Mouse (Mus musculus) embryonic facial prominence, embryonic 15.5 days (tissue): ENCODE results near the gene Xlr3c. TPM values are rescaled to one million over a fixed set of nuclear protein-coding genes. Genes with fewer than 3 reads are reported as not detected.
"Not testable (repeated sequence)": the region's sequence is repeated elsewhere in the genome, so short reads cannot be mapped to it uniquely, and the experiment has no call there.

ENCODE experiments used
- ATAC-seq: fragments of 200-750 bp; cut with Nextera tagmentation; 2 replicates; pipeline ENCODE4 v1.8.0; 2017; ENCODE audit warnings: low read depth, moderate TSS enrichment; ENCODE audit not compliant: insufficient number of reproducible peaks, low FRiP score, low TSS enrichment
- H3K27ac ChIP-seq: fragments of 300-500 bp; sonication (generic); replicated peaks from 2 replicates; pipeline ENCODE4 v1.5.1; 2015; ENCODE audit warnings: mild to moderate bottlenecking, inconsistent platforms
- H3K27me3 ChIP-seq: fragments of 300-500 bp; sonication (generic); 2 replicates; pipeline ENCODE4 v1.6.1; 2015; ENCODE audit warnings: inconsistent platforms
- H3K36me3 ChIP-seq: fragments of 300-500 bp; sonication (generic); 2 replicates; pipeline ENCODE4 v1.6.1; 2015; ENCODE audit warnings: mild to moderate bottlenecking, inconsistent platforms
- H3K4me1 ChIP-seq: fragments of 300-500 bp; sonication (generic); 2 replicates; pipeline ENCODE4 v1.6.1; 2015; ENCODE audit warnings: inconsistent platforms
- H3K4me2 ChIP-seq: fragments of 300-500 bp; sonication (generic); replicated peaks from 2 replicates; pipeline ENCODE4 v1.6.1; 2015; ENCODE audit warnings: mild to moderate bottlenecking, inconsistent platforms
- H3K4me3 ChIP-seq: fragments of 300-500 bp; sonication (generic); replicated peaks from 2 replicates; pipeline ENCODE4 v1.5.1; 2015; ENCODE audit warnings: mild to moderate bottlenecking, inconsistent platforms
- H3K9ac ChIP-seq: fragments of 300-500 bp; sonication (generic); 2 replicates; pipeline ENCODE4 v1.6.1; 2015; ENCODE audit warnings: inconsistent platforms
- H3K9me3 ChIP-seq: fragments of 300-500 bp; sonication (generic); replicated peaks from 2 replicates; pipeline ENCODE4 v1.6.1; 2016; ENCODE audit warnings: inconsistent platforms
- WGBS: fragments of 180-500 bp; shearing (Covaris S2); methylation state at CpG from one replicate; pipeline ENCODE4 v1.1.7; 2015; 5-methylcytosine and 5-hydroxymethylcytosine counted together
- polyA plus RNA-seq: library from polyadenylated mRNA; unstranded; fragments of >200 nt; fragmentation: Nextera tagmentation; extraction: Ambion mirVana; gene quantifications from 2 replicates; pipeline ENCODE4 v1.2.1, GENCODE M21; 2015

Xlr3c gene
- not detected in 2 replicates for polyA plus RNA-seq

DNA sequence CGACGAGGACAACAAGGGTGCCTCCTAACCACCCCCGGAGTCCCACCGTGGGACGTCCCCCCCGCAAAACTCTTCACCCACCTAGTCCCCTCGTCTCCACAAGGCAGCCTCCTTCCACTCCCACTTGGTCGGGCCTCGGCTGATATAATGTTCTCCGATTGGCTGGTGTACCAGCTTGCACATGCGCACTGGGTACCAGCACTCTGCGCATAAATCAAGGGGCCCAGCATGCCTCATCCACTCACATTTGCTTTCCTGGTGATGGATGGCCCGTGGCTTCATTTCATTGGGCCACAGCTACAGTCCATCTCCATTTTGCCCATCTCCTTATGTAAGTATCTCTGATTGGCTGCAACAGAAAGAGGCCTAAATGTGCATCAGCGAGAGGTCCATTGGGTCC is at the start of gene Xlr3c:
Xlr3c (minus strand) TSS at position 121 of the 400 bp plus-strand sequence.
- 89% methylated on average over 14 of the region's 14 CpGs for WGBS
- not testable (repeated sequence) for H3K9me3 ChIP-seq, H3K27me3 ChIP-seq, H3K27ac ChIP-seq, H3K4me1 ChIP-seq, ATAC-seq, H3K9ac ChIP-seq, H3K4me3 ChIP-seq, H3K36me3 ChIP-seq, H3K4me2 ChIP-seq

DNA sequence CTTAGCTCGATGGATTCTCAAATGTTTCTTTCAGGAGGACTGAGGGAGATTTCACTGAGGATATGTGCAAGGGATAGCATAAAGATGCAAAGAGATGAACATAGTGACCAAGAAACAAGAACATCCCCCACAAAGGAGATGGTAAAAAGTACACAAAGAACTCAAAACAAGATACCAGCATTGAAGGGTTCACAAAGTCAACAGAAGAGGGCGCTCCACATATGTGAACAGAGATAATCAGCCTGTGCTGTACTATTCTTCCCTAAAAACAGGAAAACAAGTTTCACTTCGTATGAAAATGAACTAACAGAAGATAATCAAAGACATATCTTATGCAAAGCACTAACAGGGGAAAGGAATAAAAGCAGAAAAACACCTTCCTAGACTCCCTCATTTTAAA is 47.3 kb upstream of the Xlr3c start:
- no peaks in the 10 kb centered on the region for H3K27me3 ChIP-seq
- no peaks in the 10 kb centered on the region for H3K36me3 ChIP-seq
- H3K9ac ChIP-seq = no peak overlapping the region
- H3K9me3 ChIP-seq = no peaks in the 10 kb centered on the region
- no peak overlapping the region for H3K4me2 ChIP-seq
- H3K27ac ChIP-seq = no peak overlapping the region
- WGBS = 44% methylated on average over 3 of the region's 3 CpGs
- H3K4me1 ChIP-seq = no peaks in the 10 kb centered on the region
- ATAC-seq = no peak
- H3K4me3 ChIP-seq = no peak overlapping the region

DNA sequence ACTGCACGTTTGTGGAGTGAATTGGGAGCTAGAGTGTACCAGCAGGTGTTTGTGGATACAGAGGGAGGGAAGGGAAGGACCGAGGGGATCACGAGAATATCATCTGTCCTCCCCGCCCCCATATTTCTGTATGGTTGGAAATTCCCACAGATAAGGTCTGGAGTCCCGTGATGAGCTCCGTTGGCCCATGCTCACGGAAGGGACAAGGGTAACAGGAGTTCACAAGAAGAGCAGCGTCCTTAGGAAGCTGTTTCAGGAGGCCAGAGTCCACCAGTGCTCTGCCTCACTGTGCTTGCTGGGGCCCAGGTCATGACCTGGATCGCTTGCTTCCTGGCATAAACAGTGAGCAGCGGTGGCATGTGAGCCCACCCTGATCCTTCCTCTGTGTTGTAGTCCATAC is 30.6 kb upstream of the Xlr3c start:
- not testable (repeated sequence) for H3K9me3 ChIP-seq, H3K27me3 ChIP-seq, H3K4me1 ChIP-seq, H3K4me3 ChIP-seq, H3K9ac ChIP-seq, H3K36me3 ChIP-seq, ATAC-seq, H3K27ac ChIP-seq, H3K4me2 ChIP-seq
- WGBS = 70% methylated on average over 10 of the region's 10 CpGs

DNA sequence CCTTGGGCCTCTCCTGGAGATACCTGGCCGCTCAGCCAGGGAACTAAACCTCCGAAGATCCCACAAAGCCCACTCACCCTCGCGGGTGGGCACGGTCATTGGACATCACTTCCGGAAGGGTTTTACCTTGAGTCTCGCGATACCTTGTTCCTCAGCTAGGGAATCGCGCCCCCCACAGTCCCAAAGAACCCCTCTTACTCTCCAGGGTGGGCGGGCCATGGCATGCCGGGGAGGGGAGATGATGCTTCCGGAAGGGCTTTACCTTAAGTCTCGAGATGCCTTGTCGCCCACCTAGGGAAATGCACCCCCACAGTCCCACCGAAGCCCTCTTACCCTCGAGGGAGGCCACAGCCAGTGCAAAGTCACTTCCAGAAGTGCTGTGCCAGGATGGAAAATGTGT is 27.7 kb upstream of the Xlr3c start, which contains the start of the genes Xlr5a and Xlr5c:
Xlr5a (minus strand) TSS at position 101 of the 400 bp plus-strand sequence.
Xlr5c (minus strand) TSS at position 101 of the 400 bp plus-strand sequence.
- not testable (repeated sequence) for H3K9me3 ChIP-seq, ATAC-seq, H3K4me2 ChIP-seq, H3K9ac ChIP-seq, H3K4me3 ChIP-seq, H3K27me3 ChIP-seq, H3K27ac ChIP-seq, H3K4me1 ChIP-seq, H3K36me3 ChIP-seq
- whole genome bisulfite sequencing = 89% methylated on average over 15 of the region's 17 CpGs

DNA sequence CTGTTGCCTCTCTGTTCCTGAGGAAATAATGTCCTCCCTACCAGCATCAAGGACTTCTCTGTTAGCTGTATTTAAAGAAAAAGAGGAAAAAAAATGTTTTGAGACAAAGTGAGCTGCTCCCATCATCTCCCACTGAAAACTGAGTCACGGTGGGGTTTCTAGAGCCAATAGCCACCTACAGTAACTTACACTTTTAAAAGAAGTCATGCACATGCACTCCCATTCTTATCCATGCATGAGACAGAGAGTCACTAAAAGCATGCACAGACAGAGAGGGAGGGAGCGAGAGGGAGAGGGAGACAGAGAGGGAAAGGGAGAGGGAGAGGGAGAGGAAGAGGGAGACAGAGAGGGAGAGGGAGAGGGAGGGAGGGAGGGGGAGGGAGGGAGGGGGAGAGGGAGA is 2.8 kb downstream of the Xlr3c start:
- H3K4me3 ChIP-seq, H3K9me3 ChIP-seq, H3K27ac ChIP-seq, ATAC-seq, H3K36me3 ChIP-seq, H3K9ac ChIP-seq, H3K4me1 ChIP-seq, H3K4me2 ChIP-seq, H3K27me3 ChIP-seq: not testable (repeated sequence)
- WGBS = 88% methylated on average over 1 of the region's 2 CpGs

DNA sequence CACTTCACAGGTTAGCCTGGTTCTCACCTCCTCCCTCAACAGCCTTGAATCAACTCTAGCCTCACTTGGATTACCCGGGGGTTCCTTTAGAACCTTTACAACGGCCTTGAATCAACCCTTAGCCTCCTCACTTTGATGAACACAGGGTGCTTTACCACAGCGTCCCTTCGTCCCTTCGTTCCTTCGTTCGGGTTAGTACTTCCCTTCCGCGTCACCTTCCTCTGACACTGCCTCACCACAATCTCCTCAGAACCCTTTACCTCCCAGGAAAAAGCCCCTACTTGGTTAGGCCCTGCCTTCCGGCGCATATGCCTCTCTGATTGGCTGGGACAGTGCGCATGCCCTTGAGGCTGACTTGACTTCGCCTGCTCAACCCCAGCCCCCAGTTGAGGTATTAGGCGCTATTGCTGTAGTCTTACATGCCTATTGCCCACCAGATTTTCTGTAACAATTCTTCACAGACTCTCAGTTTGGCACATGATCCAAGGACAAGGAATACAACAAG is 22.3 kb downstream of the Xlr3c start, which contains the start of gene Xlr4c:
Xlr4c (minus strand) TSS at position 310 of the 505 bp plus-strand sequence.
- H3K9me3 ChIP-seq, H3K9ac ChIP-seq, H3K4me2 ChIP-seq, ATAC-seq, H3K4me1 ChIP-seq, H3K4me3 ChIP-seq, H3K36me3 ChIP-seq, H3K27me3 ChIP-seq, H3K27ac ChIP-seq: not testable (repeated sequence)
- 75% methylated on average over 14 of the region's 14 CpGs for WGBS

DNA sequence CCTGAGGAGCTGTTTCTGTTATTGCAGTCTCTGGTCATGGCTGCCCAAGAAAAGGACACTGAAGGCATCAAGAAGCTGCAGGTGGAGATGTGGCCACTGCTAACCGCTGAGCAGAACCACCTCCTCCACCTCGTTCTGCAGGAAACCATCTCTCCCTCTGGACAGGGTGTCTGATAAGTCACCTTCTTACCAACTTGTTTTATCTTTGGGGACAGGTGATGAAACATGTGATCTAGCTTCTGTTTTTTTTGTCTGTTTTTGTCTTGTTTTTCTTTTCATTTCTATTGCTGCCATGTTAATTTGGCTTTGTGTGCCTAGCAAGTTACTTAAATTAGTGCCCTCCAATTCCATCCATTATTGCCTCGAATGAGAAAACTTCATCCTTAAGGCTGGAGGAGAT is 35.9 kb downstream of the Xlr3c start:
- peak overlapping the region; percentile 80 for H3K4me2 ChIP-seq
- 38% methylated on average over 3 of the region's 3 CpGs for WGBS
- 0 out of 2 replicates have a peak overlapping the region, but pooled peaks have one; percentile 42 for H3K9ac ChIP-seq
- H3K27ac ChIP-seq = no peak overlapping the region
- peak overlapping the region; percentile 59 for H3K4me3 ChIP-seq
- H3K36me3 ChIP-seq = no peaks in the 10 kb centered on the region
- H3K4me1 ChIP-seq = no peaks in the 10 kb centered on the region
- 0 out of 2 replicates have a peak, but pooled peaks cover 6% of the 10 kb centered on the region for H3K27me3 ChIP-seq
- no peak for ATAC-seq
- no peaks in the 10 kb centered on the region for H3K9me3 ChIP-seq

DNA sequence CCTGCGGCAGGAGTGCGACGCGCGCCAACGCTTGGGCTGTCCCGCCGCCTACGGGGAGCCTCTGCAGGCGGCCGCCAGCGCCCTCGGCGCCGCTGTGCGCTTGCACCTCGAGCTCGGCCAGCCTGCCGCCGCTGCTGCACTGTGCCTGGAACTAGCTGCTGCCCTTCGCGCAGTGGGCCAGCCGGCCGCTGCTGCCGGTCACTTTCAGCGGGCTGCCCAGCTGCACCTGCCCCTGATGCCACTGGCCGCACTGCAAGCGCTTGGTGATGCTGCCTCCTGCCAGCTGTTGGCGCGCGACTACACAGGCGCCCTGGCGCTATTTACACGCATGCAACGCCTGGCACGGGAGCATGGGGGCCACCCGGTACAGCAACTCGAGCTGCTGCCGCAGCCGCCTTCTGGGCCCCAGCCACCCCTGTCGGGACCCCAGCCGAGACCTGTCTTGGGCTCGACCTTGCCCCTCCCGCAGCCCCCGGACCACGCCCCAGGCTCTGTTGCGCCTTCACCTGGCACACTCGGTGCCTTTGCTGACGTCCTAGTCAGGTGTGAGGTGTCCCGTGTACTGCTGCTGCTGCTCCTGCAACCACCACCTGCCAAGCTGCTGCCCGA is 36.5 kb downstream of the Xlr3c start:
- Histone ChIP-seq H3K36me3 (no peaks in the 10 kb centered on the region), H3K27me3 (0 out of 2 replicates have a peak, but pooled peaks cover 6% of the 10 kb centered on the region), H3K9me3 (no peaks in the 10 kb centered on the region), H3K27ac (peak overlapping the region; percentile 87), H3K9ac (peak overlapping the region; percentile 42), H3K4me3 (peak overlapping the region; percentile 59), H3K4me1 (no peaks in the 10 kb centered on the region), H3K4me2 (peak overlapping the region; percentile 80)
- 19% methylated on average over 51 of the region's 51 CpGs for WGBS
- ATAC-seq = peak; percentile 74

DNA sequence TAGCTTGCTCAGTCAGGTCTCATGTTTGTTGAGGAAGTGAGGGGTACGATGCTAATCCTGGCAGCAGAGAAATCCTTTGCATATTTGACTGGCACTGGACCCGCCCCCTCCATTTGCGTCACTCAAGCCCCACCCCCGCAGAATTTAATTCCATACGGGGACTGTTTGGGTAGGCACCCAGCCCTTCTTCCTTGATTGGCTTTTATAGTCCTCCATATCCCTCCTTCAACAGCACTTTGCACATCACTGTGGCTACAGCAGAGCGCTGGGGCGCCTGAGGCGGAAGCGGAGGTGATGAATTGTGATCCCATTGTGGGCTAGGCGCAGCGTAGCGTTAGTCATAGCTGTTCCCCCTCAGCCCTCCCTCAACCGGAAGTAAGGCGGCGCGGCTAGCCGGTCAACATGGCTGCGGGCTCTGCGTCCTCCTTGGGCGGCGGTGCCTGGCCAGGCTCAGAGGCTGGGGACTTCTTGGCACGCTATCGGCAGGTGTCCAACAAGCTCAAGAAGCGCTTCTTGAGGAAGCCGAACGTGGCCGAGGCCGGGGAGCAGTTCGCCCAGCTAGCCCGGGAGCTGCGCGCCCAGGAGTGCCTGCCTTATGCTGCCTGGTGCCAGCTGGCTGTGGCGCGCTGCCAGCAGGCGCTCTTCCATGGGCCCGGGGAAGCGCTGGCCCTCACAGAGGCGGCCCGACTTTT is 37.1 kb downstream of the Xlr3c start, which contains the start of gene F8a:
F8a (plus strand) TSS at position 378 of the 692 bp plus-strand sequence.
- WGBS = 22% methylated on average over 38 of the region's 39 CpGs
- peak; percentile 95 for ATAC-seq

DNA sequence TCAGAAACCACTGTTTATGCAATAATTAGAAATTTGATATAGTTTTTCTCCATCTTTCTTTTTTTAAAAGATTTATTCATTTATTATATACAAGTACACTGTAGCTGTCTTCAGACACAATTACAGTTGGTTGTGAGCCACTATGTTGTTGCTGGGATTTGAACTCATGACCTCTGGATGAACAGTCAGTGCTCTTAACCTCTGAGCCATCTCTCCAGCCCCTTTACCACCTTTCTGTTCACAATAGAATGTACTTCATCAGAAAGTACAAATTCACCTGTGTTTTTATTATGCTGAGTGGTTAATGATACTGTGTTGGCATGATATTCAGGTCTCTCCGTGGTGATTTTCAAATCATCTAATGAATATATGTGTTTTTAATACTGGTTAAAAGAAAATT is 39.8 kb downstream of the Xlr3c start:
- WGBS = 43% methylated on average over 1 of the region's 1 CpGs
- Histone ChIP-seq H3K9me3 (no peaks in the 10 kb centered on the region), H3K4me2 (no peak overlapping the region), H3K27me3 (0 out of 2 replicates have a peak, but pooled peaks cover 6% of the 10 kb centered on the region), H3K36me3 (no peaks in the 10 kb centered on the region), H3K27ac (no peak overlapping the region), H3K9ac (no peak overlapping the region), H3K4me1 (no peaks in the 10 kb centered on the region), H3K4me3 (no peak overlapping the region)
- ATAC-seq = no peak

More for the DNA sequence above, 37.1 kb downstream of the Xlr3c start, which contains the start of gene F8a:
- Histone ChIP-seq H3K36me3 (no peaks in the 10 kb centered on the region), H3K4me1 (no peaks in the 10 kb centered on the region), H3K27ac (peak within 1 kb of the TSS; percentile 87), H3K4me3 (peak within 1 kb of the TSS; percentile 59), H3K9ac (peak within 1 kb of the TSS; percentile 42), H3K4me2 (peak within 1 kb of the TSS; percentile 80), H3K9me3 (no peaks in the 10 kb centered on the region), H3K27me3 (0 out of 2 replicates have a peak, but pooled peaks cover 6% of the 10 kb centered on the region)

DNA sequence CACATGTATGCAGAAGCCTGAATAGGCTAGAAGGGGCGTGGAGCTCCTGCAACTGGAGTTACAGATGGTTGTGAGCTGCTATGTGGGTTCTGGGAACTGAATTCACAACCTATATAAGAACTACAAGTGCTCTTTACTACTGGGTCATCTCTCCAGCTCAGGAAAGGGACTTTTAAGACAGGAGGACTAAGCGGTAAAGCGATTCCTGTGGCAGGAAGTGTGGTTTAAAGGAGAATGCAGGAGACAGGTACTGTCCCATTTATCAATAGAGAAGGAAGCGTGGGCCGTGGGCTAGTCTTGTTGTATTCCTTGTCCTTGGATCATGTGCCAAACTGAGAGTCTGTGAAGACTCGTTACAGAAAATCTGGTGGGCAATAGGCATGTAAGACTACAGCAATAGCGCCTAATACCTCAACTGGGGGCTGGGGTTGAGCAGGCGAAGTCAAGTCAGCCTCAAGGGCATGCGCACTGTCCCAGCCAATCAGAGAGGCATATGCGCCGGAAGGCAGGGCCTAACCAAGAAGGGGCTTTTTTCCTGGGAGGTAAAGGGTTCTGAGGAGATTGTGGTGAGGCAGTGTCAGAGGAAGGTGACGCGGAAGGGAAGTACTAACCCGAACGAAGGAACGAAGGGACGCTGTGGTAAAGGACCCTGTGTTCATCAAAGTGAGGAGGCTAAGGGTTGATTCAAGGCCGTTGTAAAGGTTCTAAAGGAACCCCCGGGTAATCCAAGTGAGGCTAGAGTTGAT is 51.2 kb downstream of the Xlr3c start, which contains the start of gene Xlr4b:
Xlr4b (plus strand) TSS at position 515 of the 746 bp plus-strand sequence.
- H3K4me2 ChIP-seq, ATAC-seq: not testable (repeated sequence)

More for the DNA sequence above, 51.2 kb downstream of the Xlr3c start, which contains the start of gene Xlr4b:
- H3K36me3 ChIP-seq, H3K27me3 ChIP-seq, H3K4me1 ChIP-seq, H3K9me3 ChIP-seq, H3K4me3 ChIP-seq, H3K27ac ChIP-seq, H3K9ac ChIP-seq: not testable (repeated sequence)
- 64% methylated on average over 18 of the region's 19 CpGs for WGBS
